Mouse (Mus musculus): Measurements from ENCODE around the gene Lrrn4cl. TPM values are rescaled to one million over a fixed set of nuclear protein-coding genes. Genes with fewer than 3 reads are reported as not detected.
"Not testable (repeated sequence)": the region's sequence is repeated elsewhere in the genome, so short reads cannot be mapped to it uniquely, and the experiment has no call there.

Gene Lrrn4cl
- total RNA-seq, 2 experiments from 2014 or later = 0.42 to 0.68 TPM

DNA sequence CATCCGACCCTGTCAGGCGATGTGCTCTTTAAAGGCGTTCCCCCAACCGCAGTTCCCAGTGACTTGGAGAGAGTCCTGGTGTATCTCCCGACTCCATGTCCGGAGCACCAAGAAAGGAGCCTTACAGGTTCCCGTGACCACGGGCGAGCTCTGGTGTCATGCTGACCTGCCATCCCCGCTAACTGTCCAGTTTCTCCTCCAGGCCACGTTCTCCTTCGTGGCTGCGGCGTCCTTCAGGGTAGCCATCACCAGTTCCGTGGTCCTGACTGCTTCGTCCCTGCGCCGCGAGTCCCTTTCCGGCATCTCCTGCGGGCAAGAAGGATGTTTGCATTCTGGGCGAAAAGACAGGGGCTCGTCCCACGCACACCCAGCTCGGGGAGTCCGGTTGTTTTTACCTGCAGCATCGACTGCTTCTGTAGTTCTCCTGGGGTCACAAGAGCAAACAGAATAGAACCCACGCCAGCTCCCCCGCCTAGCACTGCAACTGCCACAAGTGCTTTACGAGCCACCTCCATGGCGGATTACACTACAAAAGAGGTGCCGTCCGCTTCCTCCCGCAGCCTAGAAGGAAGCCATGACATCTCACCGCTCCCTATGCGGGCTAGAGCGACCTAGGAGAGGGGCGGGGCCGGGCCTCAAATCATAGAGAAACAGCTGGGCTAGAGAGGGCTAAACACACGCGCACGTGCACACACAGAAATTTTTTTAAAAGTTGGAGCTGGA lies 29.9 kb downstream of the Lrrn4cl start, which contains the start of gene Uqcc3:
Gene Uqcc3, minus strand, starts transcription at position 613 of the 723 bp plus-strand sequence.
- peak; percentile 83 to 92 for DNase-seq (ENCODE audit: low spot score in 2 of 2)

DNA sequence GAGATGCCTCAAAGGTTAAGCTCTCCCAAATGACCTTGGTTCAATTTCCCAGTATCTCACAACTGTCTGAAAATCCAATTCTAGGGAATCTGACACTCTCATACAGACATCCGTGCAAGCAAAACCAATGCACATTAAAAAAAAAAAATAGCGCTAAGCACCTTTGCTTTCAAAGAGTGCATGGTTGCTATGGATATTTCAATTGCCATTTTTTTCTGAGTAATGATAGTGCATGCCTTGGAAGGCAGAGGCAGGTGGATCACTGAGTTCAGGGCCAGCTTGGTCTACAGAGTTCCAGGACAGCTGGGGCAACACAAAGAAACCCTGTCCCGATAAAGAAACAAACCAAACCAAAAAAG lies 30.4 kb downstream of the Lrrn4cl start:
- DNase-seq (ENCODE audit: low spot score in 2 of 2) = no peak

DNA sequence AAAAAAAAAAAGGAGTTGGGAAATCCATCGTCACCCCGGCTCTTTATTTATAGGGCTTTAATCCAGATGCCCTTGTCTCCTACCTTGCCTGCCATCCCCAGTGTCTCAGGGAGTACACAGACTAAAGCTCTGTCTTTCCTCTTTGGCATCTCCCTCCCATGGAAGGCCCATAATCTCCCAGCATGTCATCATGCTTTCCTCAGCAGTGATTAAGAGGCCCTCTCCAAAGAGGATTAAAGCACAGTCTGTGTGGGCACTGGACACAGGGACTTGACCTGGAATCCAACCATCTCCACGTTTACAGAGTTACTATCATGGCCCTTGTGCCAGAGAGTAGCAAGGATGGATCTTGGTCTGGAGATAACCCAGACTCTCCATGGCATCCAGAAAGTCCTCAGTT lies 33.0 kb downstream of the Lrrn4cl start, which contains the start of the genes Lbhd1 and Gm49403:
Gene Lbhd1, plus strand, starts transcription at position 117 of the 400 bp plus-strand sequence.
Gene Gm49403, plus strand, starts transcription at position 315 of the 400 bp plus-strand sequence.
- no peak for DNase-seq (ENCODE audit: low spot score in 2 of 2)

DNA sequence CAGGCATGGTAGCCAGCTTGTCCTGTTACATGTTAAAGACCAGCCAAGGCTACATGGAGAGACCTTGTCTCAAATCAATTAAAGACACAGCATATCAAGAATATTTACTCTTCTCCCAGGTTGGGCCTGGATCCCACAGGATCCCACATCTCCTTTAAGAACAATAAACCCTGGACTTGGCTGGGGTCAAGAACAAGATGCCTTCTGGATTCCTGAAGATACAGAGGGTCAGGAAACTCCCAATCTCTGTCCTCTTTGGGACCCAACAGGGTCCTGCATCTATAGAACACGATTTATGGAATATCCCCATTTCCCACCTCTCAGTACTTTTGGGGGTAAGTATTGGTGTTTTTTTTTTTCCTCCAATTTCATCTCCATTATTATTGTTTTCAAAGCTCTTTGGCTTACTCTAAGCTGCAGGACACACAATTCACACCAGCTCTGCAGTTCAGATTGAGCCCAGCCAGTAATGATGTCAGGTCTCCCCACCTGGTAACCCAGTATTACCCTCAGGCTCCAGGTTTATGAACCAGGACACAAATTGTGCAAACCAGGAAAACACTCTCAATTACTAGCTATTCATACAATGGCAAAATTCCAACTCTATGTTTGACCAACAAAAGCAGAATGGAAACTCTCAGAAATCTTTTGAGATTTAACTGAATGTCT lies 36.5 kb downstream of the Lrrn4cl start:
- no peak for DNase-seq (ENCODE audit: low spot score in 2 of 2)

DNA sequence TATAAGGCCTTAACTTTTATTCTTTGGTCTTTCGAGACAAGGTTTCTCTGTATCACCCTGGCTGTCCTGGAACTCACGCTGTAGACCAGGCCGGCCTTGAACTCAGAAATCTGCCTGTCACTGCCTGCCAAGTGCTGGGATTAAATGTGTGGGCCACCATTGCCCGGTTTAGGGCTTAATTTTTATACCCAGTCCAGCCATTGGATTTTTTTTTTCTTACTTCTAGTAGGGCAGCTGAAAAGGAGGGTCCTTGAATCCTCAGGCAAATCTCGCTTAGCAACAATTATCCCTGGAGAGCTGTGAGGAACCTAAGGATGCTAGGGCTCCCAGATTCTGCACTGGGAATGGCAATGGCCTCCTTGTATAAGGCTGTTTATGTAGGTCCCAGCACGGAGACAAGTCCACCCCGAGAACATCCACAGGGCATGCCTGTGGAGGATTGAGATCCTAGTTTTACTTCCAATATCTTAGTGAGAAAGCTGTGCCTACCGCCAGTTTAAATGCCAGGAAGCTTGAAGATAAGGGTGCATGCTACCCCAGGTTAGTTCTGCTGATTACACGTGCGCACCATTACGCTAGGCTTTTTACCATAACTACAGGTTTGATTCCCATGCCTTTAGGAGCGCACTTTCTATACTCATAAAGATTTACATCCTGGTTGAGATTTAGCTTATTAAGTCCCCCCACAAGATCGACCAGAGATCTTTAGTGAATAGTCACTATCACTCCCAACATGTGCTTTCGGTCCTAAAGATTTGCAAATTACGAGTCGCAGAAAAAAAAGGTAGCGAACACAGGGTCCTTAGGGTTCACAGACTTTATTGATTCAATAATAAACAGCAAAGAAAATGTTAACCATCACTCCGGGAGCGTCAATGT lies 37.3 kb downstream of the Lrrn4cl start:
- no peak for DNase-seq (ENCODE audit: low spot score in 2 of 2)

DNA sequence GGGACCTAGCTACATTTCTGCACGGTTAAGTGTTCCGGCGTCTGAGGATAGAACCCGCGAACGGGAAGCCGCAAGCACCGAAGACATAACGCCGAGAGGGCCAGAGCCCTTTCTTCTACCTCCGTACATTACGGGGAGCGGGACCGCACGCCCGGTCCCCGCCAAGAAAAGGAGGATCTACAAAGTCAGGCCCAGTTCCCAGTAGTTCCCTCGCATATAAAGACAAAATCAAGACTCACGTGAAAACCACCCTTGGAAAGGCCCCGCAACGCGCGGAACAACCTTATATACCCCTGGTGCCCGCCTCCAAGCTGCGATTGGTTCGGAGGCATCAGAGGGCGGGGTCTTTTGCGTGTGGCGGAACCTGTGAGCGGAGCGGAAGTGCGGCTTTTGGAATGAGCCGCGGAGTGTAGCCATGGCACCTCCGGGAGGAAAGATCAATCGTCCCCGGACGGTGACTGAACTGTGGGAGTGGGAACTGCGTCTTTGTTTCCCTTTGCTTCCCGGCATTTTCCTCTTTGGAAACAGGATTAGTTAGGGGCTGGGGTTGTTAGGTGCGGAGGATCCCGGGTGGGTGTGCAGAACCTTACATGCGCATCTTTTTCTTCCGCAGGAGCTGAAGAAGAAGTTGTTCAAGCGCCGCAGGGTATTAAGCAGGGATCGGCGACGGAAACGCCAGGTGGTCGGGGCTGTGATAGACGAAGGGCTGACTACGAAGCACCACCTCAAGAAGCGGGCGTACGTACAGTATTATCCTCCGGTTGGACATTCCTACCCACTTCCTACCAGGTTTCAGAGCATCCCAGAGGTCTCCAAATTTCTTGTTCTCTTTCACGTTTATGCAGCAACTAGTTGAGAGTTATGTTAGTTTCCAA lies 38.2 kb downstream of the Lrrn4cl start, which contains the start of the genes 1810009A15Rik and Gm49416:
Gene 1810009A15Rik, plus strand, starts transcription at position 343 of the 875 bp plus-strand sequence.
Gene Gm49416, plus strand, starts transcription at position 416 of the 875 bp plus-strand sequence.
- peak; percentile 90 to 95 for DNase-seq (ENCODE audit: low spot score in 2 of 2)

DNA sequence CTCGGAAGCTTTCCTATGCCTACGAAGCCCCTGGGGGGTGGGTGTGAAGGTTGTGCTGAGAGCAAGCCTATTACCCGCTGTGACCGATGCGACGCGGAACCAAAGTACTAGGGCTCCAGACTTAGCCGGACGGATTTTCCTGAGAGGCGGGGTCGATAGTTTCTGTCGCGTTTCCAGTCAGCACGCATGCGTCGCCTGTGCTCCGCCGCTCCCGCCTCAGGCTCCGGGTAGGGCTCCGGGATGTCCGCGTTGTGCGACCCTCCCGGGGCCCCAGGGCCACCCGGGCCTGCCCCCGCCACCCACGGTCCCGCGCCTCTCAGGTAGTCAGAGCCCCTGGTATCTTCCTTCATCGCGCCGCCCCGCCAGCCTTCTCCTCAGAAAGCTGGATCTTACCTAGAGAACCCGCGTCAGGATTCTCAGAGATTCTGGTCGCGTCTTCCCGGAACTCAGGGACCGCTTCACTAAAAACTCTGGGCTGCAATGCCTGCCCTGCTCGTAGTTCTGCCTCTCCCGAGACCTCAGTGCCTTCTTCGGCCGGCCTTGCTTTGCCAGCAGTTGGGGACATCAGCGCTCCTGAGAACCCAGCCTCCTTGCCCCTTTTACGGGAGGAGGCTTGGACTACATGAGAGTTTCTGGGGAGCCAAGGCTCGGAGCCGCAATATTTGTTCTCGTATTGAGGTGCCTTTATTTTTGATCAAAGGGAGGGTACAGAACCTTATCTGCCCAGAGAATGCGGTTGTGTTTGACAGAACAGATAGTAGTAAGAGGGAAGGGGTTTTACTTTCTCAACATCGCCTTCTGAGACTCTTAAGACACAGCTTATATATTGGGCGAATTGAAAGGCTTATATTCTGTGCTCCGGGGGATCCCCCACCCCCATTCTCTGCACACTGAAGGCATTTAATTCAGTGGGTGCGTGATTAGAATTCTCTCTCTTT lies 42.5 kb downstream of the Lrrn4cl start, which contains the start of gene Ints5:
Gene Ints5, plus strand, starts transcription at position 177 of the 938 bp plus-strand sequence.
- DNase-seq (ENCODE audit: low spot score in 2 of 2) = peak; percentile 85 to 90

DNA sequence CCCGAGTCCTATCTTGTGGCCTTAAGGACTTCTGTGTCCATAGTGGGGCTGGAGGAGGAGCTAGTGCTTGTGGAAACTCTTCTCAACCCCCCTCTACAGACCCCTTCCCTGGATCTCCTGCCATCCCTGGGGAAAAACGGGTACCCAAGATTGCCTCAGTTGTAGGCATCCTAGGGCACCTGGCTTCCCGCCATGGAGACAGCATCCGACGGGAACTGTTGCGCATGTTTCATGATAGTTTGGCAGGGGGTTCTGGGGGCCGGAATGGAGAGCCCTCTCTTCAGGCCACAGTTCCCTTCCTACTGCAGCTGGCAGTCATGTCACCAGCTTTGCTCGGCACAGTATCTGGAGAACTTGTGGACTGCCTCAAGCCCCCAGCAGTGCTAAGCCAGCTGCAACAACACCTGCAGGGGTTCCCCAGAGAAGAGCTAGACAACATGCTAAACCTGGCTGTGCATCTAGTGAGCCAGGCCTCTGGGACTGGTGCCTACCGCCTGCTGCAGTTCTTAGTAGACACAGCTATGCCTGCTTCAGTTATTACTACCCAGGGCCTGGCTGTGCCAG lies 44.9 kb downstream of the Lrrn4cl start:
- no peak for DNase-seq (ENCODE audit: low spot score in 2 of 2)

DNA sequence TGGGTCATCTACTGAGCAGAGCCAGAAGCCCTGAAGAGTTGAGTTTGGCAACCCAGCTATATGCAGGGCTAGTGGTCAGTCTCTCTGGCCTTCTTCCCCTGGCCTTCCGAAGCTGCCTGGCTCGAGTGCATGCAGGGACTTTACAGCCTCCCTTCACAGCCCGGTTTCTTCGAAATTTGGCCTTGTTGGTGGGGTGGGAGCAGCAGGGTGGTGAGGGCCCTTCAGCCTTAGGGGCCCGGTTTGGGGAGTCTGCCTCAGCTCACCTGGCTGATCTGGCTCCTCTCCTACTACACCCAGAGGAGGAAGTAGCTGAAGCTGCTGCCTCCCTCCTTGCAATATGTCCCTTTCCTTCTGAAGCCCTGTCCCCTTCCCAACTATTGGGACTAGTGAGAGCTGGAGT lies 45.7 kb downstream of the Lrrn4cl start:
- not testable (repeated sequence) for DNase-seq (ENCODE audit: low spot score in 2 of 2)

DNA sequence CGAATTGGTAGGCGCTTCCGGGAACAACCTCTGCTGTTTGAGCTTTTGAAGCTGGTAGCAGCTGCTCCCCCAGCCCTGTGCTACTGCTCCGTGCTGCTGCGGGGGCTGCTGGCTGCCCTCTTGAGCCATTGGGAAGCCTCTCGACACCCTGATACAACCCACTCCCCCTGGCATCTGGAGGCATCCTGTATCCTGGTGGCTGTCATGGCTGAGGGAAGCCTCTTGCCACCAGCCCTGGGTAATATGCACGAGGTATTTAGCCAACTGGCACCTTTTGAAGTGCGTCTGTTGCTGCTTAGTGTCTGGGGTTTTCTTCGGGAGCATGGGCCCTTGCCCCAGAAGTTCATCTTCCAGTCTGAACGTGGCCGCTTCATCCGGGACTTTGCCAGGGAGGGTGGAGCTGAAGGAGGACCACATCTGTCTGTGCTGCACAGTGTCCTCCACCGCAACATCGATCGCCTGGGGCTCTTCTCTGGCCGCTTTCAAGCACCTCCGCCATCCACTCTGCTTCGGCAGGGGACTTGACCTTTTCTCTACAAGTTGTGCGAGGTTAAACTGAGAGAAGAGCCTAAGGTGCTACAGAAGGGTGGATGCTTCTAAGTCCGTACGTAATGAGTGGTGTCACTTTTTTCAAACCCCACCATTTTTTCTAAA lies 46.8 kb downstream of the Lrrn4cl start:
- peak in 1 of 2 experiments; percentile 21 for DNase-seq (ENCODE audit: low spot score in 2 of 2)

DNA sequence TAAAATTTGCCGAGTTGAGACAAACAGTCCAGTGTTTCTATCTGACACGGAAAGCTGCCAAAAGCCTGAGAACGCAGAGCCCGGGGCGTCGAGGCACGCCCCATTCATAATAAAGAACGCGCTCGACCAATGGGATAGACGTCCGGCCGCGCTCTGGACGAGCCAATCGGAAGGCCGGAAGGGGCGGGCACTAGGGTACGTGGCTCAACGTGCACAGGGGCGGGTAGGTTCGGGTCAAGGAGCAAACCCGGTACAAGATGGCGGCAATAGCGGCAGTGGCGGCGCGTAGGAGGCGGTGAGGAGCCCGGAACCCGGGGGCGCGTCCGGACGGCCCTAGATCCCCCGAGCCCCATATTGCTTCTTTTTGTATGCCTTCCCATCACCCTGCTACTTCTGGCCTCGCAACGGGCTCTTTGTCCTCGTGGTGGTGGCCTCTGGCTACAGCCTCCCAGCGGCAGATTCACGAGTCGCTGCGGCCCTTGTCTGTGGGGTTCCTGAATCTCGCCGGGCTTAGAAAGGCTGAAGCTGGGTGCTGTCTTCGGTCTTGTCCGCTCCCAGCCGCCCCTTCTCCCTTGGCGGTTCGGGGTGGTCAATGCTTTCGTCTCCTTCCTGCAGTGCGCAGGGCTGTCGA lies 47.4 kb downstream of the Lrrn4cl start, which contains the start of gene Ganab:
Gene Ganab, plus strand, starts transcription at position 207 of the 631 bp plus-strand sequence.
- DNase-seq (ENCODE audit: low spot score in 2 of 2) = peak; percentile 94 to 98

DNA sequence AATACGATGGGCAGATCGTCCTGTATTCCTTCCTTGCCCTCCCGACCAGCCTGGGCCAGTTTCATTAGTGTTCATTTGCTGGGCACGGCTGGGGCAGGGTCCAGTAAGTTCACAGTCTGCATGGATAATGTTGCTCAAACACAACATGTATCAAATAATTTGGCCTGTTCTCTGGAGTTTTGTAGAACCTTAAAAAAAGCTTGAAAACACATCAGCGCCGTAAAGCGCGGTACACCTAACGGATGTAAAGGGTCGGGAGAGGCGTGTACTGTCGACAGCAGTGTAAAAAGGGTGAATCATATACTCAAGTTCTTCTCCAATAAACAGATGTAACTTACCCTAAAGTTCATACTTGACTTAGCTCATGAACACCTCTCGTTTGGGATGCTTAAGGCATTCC lies 48.0 kb downstream of the Lrrn4cl start:
- DNase-seq (ENCODE audit: low spot score in 2 of 2) = no peak

DNA sequence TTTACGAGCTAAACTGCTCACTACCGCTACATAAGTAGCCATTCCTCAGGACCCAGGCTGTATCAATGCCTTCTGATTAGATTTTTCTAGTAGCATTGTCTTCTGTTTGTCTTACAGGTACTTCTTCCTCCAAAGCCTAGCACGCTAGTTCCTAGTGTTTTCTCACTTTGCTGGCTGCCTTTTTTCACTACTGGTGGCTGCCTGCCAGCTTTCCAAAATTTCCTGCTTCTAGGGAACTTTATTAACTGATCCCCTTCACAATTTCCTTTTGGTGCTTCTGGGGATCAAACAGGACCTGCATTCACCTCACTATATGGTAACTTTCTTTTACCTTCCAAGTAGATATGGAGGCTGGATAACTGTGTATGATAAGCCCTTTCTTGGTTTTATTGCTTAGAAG lies 48.5 kb downstream of the Lrrn4cl start:
- no peak for DNase-seq (ENCODE audit: low spot score in 2 of 2)

DNA sequence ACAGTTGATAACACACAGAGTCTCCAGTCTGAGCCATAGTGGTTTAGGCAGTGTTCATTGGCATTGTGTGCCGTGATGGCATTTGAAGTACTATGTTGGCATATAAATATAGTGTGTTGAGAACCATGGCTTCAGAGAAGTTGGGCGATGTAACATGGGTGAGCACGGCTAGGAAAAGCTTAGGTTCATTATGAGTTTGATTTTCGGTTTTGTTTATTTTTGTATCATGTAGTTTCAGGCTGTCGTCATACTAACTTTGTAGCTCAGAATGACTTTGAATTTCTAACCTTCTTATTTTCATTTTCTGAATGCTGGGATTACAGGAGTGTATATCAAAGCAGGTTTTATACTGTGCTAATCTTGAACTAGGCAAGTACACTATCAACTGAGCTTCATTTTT lies 52.8 kb downstream of the Lrrn4cl start:
- DNase-seq (ENCODE audit: low spot score in 2 of 2) = no peak

All from layer of hippocampus, adult 18-20 months (tissue).